Mouse (Mus musculus) mouse trophoblast stem cell (cell line): ENCODE measurements around the gene 4930438A08Rik.

Experiments used
- in situ Hi-C, 2 experiments: fragments of 300-500 bp; cut with MseI, MboI; formaldehyde crosslinking; loops; 2 replicates in 1 of 2; 3 replicates in 1 of 2; pipeline ENCODE4 v1.15.1; 2025

The 4930438A08Rik gene

DNA sequence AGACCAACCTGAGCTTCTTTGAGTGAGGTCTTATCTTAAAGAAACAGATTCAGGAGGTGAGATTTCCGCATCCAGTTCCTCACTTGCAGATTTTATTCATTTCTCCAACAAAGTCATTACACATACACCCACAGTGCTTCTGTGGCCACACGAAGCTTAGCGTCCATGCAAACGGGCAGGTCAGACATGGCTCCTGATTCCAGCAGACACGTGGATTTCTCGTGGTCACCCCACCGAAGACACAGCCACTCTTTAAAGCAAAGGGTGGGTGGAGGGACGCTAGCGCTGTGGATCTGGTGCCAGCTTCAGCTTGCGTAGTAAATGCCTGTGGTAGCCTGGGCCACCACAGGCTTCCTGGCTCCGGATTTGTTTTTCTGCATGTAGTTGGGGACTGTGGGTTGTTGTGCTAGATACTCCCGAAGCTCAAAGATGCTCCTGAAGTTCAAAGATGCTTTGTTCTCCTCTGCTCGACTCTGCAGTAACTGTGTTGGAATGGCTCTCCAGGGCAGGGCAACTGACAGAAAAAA, 7.4 kb downstream of the 4930438A08Rik start:
- in situ Hi-C loops, result no loop called here

DNA sequence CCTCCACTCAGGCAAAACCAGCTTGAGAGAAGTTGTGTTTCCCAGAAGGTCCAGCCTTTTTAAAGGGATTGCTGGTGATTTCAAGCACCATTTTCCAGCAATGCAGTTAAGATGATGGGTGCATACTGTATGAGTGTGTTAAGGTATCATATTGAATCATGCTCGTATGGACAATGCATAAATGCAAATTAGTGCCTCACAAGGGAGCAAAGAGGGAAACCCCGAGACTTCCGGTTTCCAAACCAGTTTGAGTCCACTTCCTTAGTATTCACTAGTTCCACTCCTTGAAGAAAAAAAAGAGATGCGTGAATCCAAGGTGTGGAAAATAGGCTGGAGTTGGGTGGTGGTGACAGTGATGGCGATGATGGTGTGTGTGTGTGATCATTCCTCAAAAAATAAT, 7.9 kb downstream of the 4930438A08Rik start:
- in situ Hi-C loops, result no loop called here

DNA sequence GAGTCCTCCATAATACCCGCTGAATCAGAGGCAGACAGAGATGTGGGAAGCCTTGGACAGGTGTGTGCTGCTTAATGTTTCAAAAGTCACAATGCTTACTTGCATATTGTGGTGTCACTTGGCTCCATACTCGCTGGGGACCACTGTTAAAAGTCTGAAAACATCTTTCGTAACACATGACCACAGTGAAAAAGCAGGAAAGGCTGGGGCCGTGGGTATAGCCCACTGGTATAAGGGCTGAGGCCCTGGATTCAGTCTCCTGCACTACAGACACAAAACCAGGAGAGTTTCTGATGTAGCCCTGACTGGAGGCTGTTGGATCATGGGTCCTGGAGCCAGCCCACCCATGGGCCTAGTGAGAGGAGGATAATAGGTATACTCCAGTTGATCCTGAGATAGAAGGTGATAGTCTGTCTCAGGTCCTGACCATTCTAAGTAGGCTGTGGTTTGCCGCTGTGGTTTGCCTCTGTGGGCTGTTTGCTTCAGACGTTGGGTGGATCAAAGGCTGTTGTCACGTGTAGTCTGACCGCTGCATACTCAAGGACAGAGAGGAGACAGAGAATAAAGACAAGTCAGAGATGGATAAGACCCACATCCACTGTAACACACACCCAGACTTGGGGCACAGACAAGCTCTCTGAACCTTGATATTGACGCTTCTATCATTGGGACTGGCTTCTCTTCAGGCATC, 15.5 kb downstream of the 4930438A08Rik start:
- in situ Hi-C loops, result loop anchor here in 1 of 2 experiments (5.0 kb wide), 1 partner anchor 33 kb away; no protein-coding TSS in a partner anchor

DNA sequence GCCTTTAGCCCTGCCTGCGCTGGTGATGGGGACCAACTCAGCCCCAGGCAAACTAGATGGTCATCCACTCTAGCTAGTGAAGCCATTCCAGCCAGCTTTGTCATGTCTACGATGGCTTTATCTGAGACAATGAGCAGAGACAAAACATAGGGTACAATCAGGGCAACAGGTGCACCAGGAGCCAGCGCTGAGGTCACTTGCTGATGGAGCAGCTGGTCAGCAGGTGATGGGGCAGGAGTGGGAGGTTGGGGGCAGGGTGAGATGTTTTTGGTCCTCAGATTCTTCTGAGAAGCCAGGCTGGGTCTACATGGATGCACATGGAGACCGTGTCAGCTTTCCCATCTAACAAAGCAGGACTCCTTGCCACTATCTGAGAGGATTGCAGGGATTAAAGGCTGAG, 16.2 kb downstream of the 4930438A08Rik start:
- in situ Hi-C loops, result loop anchor here in 1 of 2 experiments (5.0 kb wide), 1 partner anchor 34 kb away; no protein-coding TSS in a partner anchor

DNA sequence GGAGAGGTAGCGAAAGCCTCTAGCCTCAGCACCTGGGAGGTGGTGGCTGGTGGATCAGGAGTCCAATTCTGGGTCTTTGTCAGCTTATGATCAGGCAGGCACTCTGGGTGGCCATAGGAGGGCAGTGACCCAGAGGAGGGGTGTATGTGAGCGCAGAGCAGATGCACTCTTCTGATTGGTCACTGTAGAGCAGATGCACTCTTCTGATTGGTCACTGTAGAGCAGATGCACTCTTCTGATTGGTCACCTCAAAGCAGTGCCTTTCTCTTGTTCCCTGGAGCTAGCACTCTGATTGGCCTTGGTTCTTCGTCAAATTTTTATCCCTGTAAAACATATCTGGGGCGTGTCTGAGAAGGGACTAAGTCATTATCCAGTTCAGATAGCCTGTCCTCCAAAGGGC, 18.2 kb downstream of the 4930438A08Rik start:
- in situ Hi-C loops, result loop anchor here in 1 of 2 experiments (5.0 kb wide), 1 partner anchor 35 kb away; no protein-coding TSS in a partner anchor

DNA sequence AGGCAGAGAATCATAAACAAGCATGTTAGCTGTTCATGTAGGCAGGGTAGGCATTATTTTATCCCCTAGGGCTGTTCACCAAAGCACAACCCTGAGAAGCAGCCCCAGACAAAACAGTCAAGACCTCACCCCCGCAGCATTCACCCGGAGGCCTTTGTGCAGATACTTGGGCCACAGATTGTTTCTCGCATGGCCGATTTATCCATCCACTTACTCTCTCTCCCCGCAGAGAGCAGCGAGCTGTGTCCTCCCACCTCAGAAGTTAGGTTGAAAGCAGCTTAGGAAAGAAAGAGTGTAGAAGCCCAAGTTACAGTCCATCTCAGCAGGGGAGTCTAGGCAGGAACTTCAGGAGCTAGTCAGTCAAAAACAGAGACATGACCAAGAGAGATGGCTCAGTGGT, 22.8 kb downstream of the 4930438A08Rik start:
- in situ Hi-C loops, result no loop called here

DNA sequence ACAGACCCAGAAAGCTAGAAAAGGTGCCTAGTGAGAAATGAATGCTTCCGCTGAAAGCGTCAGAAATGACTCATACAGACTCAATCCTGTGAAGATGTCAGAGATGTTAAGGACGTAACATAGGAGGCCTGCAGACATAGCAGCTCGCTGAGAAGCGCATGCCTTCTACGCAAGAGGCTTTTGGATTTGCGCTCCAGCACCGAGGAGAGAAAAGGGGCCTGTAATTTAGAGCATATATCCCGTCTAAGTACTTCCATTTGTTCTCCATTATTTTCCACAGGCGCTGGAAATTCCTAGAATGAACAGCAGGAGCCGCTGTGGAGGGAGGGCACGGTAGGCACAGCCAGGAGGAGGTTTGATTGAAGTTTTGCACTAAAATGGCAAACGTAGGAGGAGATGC, 26.5 kb downstream of the 4930438A08Rik start:
- in situ Hi-C loops, result loop anchor here in 1 of 2 experiments (10.0 kb wide), 1 partner anchor 126 kb away; the partner anchor contains the start of gene Mrpl22

DNA sequence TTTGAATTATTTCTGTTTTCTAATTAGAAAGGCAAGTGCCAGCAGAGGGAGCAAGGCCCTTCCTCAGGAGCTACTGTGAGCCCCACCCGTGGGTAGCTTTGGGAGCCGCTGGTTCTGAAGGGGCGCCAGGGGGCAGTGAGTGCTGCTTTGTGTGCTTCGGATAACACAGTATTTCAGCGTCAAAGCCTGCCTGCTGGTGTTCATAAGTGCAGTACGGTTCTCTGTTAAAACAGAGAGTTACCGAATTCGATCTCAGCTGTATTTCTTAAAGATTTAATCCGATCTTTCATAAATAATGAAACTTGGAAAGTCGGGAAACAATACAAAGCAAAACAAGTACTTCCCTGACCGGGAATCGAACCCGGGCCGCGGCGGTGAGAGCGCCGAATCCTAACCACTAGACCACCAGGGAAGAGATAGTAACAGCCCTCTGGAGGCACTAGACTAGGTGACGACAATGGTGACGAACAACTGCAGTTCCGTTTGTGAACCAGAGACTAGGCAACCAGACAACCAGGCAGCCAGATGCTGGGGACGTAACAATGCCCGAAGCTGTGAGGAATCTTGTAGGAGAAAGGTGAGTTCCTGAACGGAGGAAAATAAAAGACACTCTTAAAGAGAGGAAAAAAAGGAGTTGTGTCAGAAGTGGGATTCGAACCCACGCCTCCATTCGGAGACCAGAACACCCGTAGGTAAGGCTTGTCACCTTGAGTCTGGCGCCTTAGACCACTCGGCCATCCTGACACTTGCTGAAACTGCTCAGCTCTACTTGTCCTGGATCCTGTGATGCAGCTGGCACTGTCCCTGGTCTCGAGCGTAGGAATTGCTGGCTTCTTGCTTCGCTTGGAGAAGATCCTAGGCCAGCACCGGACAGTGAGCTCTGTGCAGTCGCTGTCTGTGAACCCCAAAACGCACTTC, 27.5 kb downstream of the 4930438A08Rik start:
- in situ Hi-C loops, result loop anchor here in 1 of 2 experiments (10.0 kb wide), 1 partner anchor 127 kb away; the partner anchor contains the start of gene Mrpl22

DNA sequence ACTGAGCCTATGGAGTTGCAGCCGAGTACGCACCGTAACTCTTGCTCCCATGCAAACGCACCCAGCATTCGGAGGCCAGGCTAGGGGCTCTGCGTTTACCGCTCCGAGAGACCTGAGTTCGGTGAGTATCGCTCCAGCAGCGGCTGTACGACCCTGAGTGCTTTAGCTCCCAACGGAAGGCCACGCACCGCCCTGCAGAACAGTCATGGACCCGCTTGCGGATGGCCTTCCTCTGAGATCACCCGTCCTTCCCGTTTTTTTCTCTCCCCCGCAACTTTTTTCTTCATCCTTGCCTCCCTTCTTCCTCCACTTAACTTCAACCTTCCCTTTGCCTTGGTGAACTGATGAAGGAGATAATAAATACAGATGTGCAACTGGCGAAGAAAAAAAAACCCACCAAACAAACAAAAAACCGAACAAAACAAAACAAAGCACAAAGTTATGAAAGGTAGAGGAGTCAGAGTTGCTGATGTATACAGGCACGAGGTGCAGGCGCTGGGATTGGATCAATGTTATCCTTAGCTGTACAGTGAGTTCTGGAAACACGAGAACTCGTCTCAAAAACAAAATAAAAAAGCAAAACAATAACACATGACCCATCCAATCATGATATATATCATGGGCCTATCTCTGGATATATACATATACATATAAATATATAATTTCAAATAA, 28.3 kb downstream of the 4930438A08Rik start:
- in situ Hi-C loops, result loop anchor here in 1 of 2 experiments (10.0 kb wide), 1 partner anchor 128 kb away; the partner anchor contains the start of gene Mrpl22

DNA sequence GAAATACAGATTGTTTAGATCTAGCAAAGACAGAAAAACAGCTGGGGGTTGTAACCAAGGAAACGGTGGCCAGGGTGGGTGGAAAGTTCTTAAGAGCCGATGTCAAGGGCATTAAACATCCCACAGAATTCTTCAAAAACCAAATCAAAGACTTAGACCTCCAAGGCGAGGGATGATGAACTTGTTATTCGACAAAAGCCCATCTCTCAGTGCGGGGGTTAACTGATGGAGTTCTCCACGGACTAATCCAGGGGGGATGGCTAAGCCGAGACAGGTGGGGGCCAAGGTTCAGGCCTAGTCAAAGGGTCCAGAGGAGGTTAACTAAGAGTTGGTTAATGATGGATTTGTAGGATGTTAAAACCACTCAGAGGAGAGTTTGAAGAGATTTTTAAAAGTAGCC, 29.0 kb downstream of the 4930438A08Rik start:
- in situ Hi-C loops, result loop anchor here in 1 of 2 experiments (10.0 kb wide), 1 partner anchor 129 kb away; the partner anchor contains the start of gene Mrpl22

DNA sequence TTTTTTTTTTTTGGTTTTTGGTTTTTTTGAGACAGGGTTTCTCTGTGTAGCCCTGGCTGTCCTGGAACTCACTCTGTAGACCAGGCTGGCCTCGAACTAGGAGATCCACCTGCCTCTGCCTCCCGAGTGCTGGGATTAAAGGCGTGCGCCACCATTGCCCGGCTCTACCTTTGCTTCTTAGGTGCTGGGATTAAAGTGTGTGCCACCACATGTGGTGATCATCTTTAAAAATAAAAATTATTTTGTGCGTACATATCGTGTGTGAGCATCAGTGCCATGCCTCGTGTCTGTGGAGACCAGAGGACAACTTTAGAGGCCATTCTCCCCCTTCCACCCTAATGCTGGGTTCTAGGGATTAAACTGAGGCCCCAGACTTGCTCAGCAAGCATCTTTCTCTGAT, 30.7 kb downstream of the 4930438A08Rik start:
- in situ Hi-C loops, result loop anchor here in 1 of 2 experiments (10.0 kb wide), 1 partner anchor 130 kb away; the partner anchor contains the start of gene Mrpl22

DNA sequence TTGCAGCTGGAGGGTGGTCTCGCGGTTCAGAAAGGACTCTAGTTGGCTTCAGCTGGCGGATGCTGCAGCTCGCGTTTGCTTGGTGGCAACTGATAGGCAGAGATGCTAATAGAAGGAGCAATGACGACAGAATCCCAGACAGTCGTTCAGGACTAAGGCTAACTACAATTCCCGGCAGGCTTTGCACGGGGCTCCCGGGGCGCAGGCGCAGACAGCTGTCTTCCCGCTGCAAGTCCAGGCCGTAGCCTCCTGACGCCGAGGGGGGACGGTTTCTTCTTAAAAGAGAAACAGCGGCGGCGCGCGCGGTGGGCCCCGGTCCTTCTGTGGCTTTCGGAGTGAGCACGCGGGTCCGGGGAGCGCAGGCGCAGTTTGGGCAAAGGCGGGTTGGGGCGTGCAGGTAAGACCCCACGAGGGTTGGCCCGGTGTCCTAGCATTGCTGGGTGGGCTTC, 32.3 kb downstream of the 4930438A08Rik start, which contains the start of gene Zfp692:
TSS of gene Zfp692 (plus strand) at position 210 of the 449 bp plus-strand sequence.
- in situ Hi-C loops, result loop anchor here in 1 of 2 experiments (10.0 kb wide), 1 partner anchor 132 kb away; the partner anchor contains the start of gene Mrpl22

DNA sequence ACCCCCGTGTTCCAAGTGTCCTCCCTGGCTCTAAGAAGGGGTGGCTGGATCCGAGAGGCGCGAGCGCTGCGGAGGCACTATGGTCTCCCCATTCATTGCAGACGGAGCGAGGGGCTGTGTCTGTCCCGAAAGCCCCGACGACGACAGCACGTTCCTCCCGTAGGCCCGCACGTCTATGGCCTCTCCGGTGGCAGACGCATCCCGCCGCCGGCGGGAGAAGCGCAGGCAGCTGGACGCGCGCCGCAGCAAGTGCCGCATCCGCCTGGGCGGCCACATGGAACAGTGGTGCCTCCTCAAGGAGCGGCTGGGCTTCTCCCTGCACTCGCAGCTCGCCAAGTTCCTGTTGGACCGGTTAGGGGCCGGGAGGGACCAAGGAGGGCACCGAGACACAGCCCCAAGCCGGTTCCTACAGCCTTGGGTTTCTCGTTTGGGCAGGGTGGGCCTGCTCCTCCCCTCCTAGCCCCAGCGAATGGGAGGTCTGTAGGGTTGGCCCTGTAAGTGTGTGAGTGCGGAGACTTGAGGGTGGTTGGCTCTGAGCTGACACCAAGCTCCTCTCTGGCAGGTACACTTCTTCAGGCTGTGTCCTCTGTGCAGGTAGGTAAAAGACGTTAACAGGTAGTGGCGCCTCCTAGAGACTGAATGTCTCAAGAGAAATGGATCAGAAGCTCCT, 32.9 kb downstream of the 4930438A08Rik start:
- in situ Hi-C loops, result loop anchor here in 1 of 2 experiments (10.0 kb wide), 1 partner anchor 133 kb away; the partner anchor contains the start of gene Mrpl22

DNA sequence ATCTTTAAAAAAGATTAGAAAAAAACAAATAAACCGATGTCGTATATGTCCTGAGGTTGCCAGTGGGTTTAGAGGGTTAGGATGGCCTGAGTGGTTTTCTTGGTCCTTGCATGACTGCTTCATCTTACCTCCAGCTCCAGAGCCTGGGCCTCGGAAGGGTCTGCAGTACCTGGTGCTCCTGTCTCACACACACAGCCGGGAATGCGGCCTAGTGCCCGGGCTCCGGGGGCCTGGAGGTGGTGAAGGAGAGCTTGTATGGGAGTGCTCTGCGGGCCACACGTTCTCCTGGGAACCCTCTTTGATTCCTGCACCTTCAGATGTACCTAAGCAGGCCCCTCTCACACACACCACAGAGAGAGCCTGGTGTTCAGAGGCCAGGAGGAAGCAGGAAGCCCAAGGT, 34.1 kb downstream of the 4930438A08Rik start:
- in situ Hi-C loops, result loop anchor here in 1 of 2 experiments (10.0 kb wide), 1 partner anchor 134 kb away; the partner anchor contains the start of gene Mrpl22

DNA sequence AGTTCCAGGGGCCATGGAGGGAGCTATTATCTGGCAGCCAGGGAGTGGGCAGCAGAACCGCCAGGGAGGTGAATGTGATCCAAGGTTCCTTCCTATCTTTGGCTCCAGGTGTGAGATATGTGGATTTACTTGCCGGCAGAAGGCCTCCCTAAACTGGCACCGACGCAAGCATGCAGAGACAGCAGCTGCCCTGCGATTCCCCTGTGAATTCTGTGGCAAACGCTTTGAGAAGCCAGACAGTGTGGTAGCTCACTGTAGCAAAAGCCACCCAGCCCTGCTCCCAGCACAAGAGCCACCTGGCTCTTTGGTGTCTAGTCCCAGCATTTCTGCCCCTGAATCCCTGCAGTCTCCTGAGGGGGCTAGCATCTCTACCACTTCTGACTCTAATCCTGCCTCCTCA, 39.5 kb downstream of the 4930438A08Rik start:
- in situ Hi-C loops, result no loop called here

DNA sequence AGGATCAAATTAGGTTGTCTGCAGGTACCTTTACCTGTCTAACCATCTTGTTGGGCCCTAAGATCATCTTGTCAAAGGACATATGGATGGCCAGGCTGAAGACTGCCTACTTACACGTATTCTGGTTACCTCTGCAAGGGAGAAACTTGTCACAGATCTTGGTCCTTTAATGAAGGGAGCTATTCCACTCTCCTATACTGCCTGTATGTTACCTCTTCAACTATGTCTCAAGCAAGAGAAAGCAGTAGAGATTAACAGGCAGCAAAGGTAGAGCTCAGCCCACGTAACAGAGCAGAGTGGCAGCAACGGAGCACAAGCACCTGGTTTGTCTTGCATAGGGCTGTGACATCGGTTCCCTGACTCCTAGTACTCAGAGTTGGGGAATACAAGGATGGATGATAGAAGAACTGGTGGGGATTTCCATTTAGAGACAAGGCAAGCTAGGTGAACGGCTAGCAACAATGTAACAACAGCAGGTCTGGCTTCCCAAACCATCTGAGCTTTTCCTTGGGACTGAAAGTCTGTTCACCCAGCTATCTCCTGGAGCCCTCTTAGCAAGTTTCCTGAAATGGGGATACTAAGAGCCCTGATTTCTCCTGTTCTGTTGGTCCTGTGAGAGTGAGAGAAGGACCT, 41.1 kb downstream of the 4930438A08Rik start:
- in situ Hi-C loops, result no loop called here

DNA sequence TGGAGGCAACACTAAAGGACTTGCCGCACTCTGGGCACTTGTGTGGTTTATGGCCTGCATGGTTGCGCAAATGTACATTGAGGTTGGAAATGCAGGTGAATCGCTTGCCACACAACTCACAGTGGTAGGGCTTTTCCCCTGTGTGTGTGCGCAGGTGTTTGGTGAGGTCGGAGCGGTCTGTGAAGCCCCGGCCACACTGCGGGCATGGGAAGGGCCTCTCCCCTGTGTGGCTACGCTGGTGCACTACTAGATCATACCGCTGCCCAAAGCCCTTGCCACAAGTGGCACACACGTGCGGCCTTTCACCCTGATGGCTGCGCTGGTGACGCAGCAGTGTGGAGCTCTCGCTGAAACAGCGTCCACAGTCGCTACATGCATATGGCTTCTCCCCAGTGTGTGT, 41.7 kb downstream of the 4930438A08Rik start:
- in situ Hi-C loops, result no loop called here

DNA sequence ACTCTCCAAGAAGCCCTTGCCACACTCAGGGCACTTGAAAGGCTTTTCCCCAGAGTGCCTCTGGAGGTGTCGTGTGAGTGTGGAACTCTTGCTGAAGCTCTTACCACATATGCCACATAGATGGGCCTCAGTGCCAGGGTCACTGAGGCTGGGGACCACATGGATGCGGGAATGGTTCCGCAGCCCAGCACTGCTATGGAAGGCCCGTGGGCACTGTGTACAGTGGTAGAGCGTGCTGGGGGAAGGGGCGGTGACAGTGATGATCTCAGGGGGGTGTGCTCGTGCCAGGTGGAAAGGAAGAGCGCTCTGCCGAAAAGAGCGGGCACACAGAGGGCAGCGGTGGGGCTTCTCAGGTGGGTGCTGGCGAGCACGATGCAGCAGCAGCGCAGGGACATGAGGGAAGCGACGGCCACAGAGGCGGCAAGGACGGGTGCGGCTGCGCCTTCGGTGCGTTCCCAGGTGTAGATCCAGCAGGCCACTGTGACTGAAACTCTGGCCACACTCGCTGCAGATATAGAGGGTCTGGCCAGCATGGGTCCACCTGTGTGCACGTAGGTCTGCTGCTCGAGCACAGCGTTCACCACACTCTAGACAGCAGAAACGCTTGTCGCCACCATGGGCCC, 42.3 kb downstream of the 4930438A08Rik start:
- in situ Hi-C loops, result no loop called here
